Comparison of ENCODE assay signal across 8 mouse cellular contexts in the genomic region with DNA sequence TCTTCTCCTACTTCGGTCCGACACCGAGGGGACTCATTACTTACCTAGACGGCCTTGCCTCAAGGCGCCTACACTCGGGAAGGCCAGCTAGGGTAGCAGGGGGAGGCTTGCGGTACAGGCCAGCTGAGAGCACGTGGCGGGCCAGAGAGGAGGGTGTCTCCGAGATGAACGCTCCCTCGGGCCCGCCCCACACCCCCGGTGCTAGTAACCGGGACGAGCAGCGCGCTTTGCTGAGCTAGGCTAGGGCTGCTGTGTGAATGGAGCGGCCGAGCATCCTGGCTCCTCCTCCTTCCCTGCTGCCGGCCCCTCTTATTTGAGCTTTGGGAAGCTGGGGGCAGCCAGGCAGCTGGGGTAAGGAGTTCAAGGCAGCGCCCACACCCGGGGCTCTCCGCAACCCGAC. TPM values are rescaled to one million over a fixed set of nuclear protein-coding genes. Genes with fewer than 3 reads are reported as not detected.
DNase-seq lines count a peak whose midpoint lies in the region.

Wt1 (plus strand) TSS at position 251 of the 400 bp plus-strand sequence.

- H3K4me1 ChIP-seq in embryonic facial prominence, embryonic 10.5 days: peaks cover 36% of the 10 kb centered on the region
- peaks cover 49% of the 10 kb centered on the region for H3K4me1 ChIP-seq in limb, embryonic 10.5 days

- H3K4me3 ChIP-seq in embryonic facial prominence, embryonic 10.5 days: peak within 1 kb of the TSS; percentile 44
- peak within 1 kb of the TSS; percentile 44 for H3K4me3 ChIP-seq in limb, embryonic 10.5 days

- no peak within 1 kb of the TSS for H3K27ac ChIP-seq in embryonic facial prominence, embryonic 10.5 days (replicated peaks)
- H3K27ac ChIP-seq in limb, embryonic 10.5 days: peak within 1 kb of the TSS; percentile 66

- H3K36me3 ChIP-seq in embryonic facial prominence, embryonic 10.5 days (replicated peaks): no peaks in the 10 kb centered on the region
- H3K36me3 ChIP-seq in limb, embryonic 10.5 days: no peaks in the 10 kb centered on the region

- under 1% methylated on average over 25 of the region's 25 CpGs for WGBS in embryonic facial prominence, embryonic 10.5 days
- under 1% methylated on average over 25 of the region's 25 CpGs for WGBS in limb, embryonic 10.5 days

- H3K9me3 ChIP-seq in embryonic facial prominence, embryonic 10.5 days: no peaks in the 10 kb centered on the region
- no peaks in the 10 kb centered on the region for H3K9me3 ChIP-seq in limb, embryonic 10.5 days (replicated peaks)

- intact Hi-C loops in heart, postnatal 25 days (cut with DNase I): loop anchor here (5.0 to 10.0 kb wide), 3 partner anchors 109 to 549 kb away; partner anchors contain the start of genes Eif3m and Qser1

- H3K27me3 ChIP-seq in embryonic facial prominence, embryonic 10.5 days (replicated peaks; ENCODE audit: low read depth, poor library complexity, severe bottlenecking): peaks cover 99% of the 10 kb centered on the region
- peaks cover 98% of the 10 kb centered on the region for H3K27me3 ChIP-seq in limb, embryonic 10.5 days (ENCODE audit: low read depth, poor library complexity, severe bottlenecking)

- DNase-seq in R1 (ENCODE audit: low read depth, low spot score): peak; percentile 90
- DNase-seq in embryonic facial prominence, embryonic 10.5 days (ENCODE audit: low spot score): no peak
- DNase-seq in heart, postnatal 25 days (ENCODE audit: low spot score): peak; percentile 51
- peak; percentile 73 for DNase-seq in limb, embryonic 10.5 days (ENCODE audit: low spot score)
- DNase-seq in neural tube, embryonic 10.5 days (ENCODE audit: extremely low spot score, low spot score): peak; percentile 72
- no peak for DNase-seq in layer of hippocampus, postnatal 25 days (ENCODE audit: extremely low spot score in 1 of 2, low spot score in 1 of 2)
- no peak for DNase-seq in cerebellum, adult 9-10 months
- DNase-seq in cerebellum, postnatal 4 days (ENCODE audit: low spot score in 2 of 2): no peak

RNA-seq across cellular contexts. Expression of gene Wt1, which starts in this region (rescaled TPM):
- polyA plus RNA-seq in embryonic facial prominence, embryonic 10.5 days (2016; fragmentation: Nextera tagmentation; extraction: Ambion mirVana): 0.25 and 0.44 TPM in 2 replicates
- total RNA-seq in heart, postnatal 25 days (2021): 1 to 10 TPM; 6.0 to 6.6 TPM
- polyA plus RNA-seq in limb, embryonic 10.5 days (2016; fragmentation: Nextera tagmentation; extraction: Ambion mirVana): 5.6 and 6.6 TPM in 2 replicates
- total RNA-seq in layer of hippocampus, postnatal 25 days (2021): under 1 TPM in 1 of 2 experiments, not detected in 1; 0.16 TPM

Comparison
In these comparisons a context has a peak if more than half of its experiments do, and no peak if none do; other contexts are left out.
1. RNA of gene Wt1 (total RNA-seq): 6.0 to 6.6 TPM in heart, postnatal 25 days; 0.16 TPM in layer of hippocampus, postnatal 25 days; every median in the first group is over 4 times any median in the second.
2. DNase-seq: peak in R1 (single experiment), heart, postnatal 25 days (single experiment), limb, embryonic 10.5 days (single experiment) and neural tube, embryonic 10.5 days (single experiment); none in embryonic facial prominence, embryonic 10.5 days (single experiment), layer of hippocampus, postnatal 25 days (0 of 2), cerebellum, adult 9-10 months (single experiment) and cerebellum, postnatal 4 days (0 of 2).